Mouse (Mus musculus): Measurements from ENCODE around the gene Sult2a7. TPM values are rescaled to one million over a fixed set of nuclear protein-coding genes. Genes with fewer than 3 reads are reported as not detected.

Gene Sult2a7
- polyA plus RNA-seq, 1 experiment from 2014 or later = not detected

Other genes starting within 250 kb of the Sult2a7 start
- gene Sult2a6, start 239.4 kb downstream of the Sult2a7 start, polyA plus RNA-seq (2014; fragmentation: Nextera tagmentation; extraction: Ambion mirVana) = not detected in 2 replicates
- gene Obox8, start 160.7 kb downstream of the Sult2a7 start, polyA plus RNA-seq (2014; fragmentation: Nextera tagmentation; extraction: Ambion mirVana) = not detected in 2 replicates
- gene Sult2a8, start 47.5 kb downstream of the Sult2a7 start, polyA plus RNA-seq (2014; fragmentation: Nextera tagmentation; extraction: Ambion mirVana) = 1.9 and 3.3 TPM in 2 replicates
- gene Vmn1r90, start 69.3 kb upstream of the Sult2a7 start, polyA plus RNA-seq (2014; fragmentation: Nextera tagmentation; extraction: Ambion mirVana) = 0.04 and 0.11 TPM in 2 replicates
- gene Obox7, start 165.3 kb upstream of the Sult2a7 start, polyA plus RNA-seq (2014; fragmentation: Nextera tagmentation; extraction: Ambion mirVana) = not detected in 2 replicates